Mouse (Mus musculus) urinary bladder, adult 18-20 months (tissue): ENCODE data around the gene Rcn3.
"Not testable (repeated sequence)": the region's sequence is repeated elsewhere in the genome, so short reads cannot be mapped to it uniquely, and the experiment has no call there.

Experiments
- DNase-seq, 2 experiments: peaks; one replicate each; pipeline ENCODE4 v3.0.0; 2022; ENCODE audit warnings: low spot score in 2 of 2, mixed read lengths in 2 of 2

Rcn3 gene

DNA sequence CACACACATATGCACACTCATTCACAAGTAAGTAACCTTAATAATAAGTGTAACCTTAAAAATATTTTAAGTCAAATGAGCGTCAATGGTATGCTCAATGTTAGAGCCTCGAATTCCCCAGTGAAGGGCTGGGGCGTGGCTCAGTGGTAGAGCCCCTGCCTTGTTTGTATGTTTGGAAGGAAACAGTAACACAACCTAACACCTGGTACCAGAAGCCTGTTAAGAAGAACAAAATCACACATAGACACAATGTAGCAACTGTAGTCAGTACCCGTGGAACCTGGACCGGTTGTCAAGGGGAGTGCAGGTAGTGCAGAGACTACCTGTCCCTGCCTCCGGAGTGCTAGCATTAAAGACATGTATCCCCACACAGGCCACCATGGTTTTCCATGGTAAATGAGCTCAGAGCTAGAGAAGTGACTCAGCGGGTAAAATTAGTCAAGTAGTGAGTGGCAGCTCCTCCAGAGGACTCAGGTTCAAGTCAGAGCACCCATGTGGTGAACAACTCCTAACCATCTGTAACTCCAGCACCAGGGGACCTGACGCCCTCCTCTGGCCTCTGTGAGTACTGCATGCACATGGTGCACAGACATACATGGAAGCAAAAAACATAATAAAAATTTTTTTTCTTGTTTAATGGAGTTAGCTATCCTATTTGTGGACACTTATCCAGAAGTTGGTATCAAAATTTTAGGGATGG is 6.7 kb upstream of the Rcn3 start:
- DNase-seq = no peak

DNA sequence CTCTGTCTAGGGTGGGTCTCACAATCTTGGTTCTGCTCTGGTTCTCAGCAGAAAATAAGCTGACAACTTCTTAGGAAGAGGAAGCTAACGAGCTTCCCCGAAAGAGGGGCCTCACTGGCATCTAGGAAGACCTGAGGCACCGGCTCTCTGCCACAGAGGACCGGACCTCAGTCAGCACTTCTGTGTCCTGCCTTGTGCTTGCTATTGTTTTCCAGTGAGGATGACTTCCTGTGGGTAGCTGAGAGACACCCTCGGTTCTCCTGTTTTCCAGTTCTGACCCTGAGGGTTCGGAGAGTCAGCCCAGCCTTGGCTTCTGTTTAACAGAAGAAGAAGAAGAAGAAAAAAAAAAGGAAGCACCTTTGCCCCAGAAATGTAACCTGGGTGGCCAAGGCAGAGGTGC is 5.5 kb upstream of the Rcn3 start:
- DNase-seq = no peak

DNA sequence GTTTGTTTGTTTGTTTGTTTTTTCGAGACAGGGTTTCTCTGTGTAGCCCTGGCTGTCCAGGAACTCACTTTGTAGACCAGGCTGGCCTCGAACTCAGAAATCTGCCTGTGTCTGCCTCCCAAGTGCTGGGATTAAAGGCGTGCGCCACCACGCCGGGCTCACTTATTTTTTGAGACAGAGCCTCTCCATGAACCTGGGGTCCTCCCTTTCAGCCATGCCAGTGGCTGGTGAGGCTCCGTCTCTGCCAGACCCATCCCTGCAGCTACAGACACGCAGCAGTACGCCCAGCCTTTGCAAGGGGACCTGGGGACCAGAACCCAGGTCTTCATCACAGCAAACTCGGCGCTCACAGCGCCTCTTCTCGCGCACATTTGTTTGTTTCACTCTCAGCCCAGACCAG is 3.9 kb upstream of the Rcn3 start:
- not testable (repeated sequence) for DNase-seq

DNA sequence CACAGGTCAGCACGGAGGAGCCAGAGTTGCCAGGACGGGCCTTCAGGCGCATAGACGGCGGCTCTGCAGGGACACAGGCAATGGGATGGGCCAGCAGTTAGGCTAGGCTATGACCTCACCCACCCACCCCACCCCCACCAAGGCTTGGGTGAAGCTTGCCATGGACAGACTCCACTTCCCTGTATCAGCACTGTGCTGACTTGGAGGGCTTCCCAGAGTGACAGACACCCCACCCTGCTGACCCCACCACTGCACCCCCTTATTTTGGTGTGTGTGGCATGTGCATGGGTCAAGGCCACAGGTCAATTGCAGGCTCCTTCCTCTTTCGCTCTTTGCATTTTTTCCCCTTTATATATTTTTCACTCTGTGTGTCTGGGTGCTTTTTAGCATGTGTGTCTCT is 3.3 kb upstream of the Rcn3 start:
- DNase-seq = no peak

DNA sequence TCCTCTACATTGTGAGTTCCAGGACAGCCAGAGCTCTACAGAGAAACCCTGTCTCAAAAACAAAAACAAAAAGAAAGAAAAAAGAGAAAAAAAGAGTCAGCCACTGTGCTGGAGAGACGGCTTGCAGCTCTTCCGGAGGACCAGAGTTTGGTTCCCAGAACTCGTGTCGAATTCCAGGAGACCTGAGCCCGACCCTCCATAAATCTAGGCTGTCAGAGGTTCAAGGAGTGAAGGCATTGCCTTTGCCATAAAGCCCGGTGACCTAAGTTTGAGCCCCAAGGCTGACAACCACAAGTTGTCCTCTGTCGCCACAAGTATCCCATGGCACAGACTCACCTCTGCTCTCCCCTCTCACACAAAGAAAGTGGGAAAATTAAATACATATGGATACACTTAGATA is 2.1 kb upstream of the Rcn3 start:
- DNase-seq = no peak

DNA sequence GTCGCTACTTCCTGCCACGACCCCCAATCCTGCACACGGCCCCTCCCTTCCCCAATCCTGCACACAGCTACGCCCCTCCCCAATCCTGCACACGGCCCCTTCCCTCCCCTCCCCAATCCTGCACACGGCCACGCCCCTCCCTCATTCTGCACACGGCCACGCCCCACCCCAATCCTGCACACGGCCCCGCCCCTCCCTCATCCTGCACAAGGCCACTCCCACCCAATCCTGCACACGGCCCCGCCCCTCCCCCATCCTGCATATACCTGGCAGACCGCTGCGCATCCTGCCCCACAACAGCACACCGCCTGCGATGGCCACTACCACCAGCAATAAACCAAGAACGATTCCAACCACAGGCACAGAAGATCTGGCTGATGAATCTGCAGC is 1.5 kb upstream of the Rcn3 start:
- DNase-seq = no peak

DNA sequence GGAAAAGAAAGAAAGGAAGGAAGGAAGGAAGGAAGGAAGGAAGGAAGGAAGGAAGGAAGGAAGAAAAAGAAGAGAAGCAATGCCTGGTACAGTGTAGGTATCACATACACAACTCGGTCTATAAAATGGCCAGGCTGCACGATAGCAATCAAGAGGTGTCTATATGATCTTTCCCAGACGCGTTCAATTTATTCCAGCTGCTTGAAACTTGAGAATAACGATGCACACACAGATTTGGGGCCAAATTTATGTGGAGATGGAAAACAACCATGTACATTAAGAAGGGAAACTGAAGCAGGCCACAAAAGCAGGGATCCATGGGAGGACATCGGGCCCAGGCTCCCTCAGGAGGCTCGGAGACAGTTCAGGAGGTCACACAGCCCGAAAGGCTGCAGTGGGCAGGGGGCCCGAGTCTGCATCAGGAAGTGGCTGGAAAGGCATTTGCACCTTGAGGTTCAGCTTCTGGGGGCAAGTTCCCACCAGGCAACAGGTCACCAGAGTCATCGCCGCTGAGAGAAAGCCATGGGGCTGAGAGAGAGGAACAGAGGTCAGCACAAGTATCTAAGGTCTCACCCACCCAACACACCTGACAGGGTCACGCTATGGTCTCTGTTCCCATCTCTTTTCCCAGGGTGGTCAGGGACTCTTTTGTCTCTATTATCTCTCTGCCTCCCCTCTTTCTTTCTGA is 951 bp upstream of the Rcn3 start:
- DNase-seq = no peak

DNA sequence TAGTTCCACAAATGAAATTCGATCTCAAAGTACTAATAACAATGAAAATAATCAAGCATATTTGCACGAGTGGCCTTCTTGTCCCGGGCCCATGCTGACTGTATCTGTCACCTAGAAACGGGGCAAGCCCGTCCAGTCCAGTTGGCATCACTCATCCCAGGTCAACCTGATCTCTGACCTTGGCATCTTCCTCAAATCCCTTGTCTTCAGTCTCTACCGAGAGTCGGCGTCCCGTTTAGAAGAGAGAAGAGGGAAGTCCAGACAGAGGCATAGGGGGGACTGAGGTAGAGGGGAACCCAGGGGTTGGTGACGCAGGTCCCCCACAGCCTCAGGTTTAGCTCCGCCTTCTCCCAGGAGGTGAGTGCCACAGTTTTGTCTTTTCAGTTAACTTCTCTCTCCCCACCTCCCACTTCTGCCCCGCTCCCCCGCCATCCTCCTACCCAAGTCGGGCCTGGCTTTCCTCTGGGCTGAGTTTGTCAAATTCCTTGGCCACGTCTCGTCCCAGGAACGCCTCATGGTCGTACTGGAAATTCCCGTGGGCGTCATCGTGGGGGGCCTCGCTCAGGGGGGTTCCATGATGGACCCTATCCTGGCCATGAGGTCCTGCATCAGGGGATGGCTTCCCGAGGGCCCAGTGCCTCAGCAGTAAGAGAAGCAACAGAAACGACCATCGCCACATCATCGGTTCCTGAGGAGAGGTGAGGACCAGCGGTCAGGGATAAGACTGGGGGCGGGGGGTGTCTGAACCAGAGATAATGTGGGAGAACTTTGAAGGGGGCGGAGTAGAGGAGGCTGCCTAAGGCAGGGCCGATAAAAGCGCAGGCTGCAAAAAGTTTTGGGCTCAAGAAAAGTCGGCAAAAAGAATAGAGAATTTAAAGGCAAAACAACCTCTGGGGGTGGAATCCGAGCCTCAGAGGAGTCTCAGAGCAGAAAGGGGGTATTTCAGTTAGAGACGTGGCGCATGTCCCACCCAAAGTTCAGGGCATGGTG is 725 bp downstream of the Rcn3 start:
- no peak for DNase-seq

DNA sequence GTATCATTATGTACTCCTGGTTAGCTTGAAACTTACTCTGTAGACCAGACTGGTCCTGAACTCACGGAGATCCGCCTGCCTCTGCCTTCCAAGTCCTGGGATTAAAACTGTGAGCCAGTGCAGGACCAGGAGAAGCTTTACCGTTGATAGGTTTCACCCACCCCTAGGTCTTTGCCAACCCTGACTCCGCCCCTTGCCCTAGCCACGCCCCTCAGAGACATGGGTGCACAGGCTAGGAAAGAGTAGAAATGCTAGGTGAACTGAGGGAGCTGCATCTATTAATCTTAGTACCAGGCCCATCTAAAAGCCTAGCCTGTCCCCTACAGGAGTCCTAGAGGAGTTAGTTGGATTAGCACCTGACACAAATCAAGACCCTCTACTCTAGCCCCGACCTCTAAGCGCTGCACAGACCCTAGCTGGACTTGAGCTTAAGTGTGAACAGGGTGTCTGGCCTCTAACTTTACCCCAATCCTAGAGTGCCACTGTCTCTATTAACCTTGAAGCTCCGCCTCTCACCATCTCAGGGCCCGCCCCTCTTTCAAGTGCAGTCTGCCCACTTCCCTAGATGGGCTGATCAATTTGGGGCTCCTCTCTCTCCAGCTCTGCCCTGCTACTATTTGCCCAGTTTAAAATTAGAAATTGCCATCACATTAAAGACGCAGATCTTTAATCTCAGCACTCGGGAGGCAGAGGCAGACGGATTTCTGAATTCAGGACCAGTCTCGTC is 1.6 kb downstream of the Rcn3 start:
- no peak for DNase-seq

DNA sequence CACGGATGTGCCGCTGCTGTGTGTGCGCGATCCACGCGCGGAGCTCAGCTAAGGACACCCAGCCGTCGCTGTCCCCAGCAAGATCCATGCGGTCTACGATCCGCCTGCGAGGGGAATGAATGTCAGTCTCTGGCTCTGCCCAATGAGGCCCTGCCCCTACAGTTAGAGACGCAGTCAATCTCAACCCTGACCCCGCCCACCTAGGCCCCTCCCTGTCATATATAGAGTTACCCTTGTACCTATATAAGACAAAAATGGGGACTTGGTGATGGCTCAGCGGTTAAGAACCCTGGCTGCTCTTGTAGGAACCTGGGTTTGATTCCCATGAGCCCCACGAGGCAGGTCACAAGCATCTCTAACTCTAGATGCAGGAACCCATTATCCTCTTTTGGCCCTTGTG is 3.4 kb downstream of the Rcn3 start:
- DNase-seq = no peak

DNA sequence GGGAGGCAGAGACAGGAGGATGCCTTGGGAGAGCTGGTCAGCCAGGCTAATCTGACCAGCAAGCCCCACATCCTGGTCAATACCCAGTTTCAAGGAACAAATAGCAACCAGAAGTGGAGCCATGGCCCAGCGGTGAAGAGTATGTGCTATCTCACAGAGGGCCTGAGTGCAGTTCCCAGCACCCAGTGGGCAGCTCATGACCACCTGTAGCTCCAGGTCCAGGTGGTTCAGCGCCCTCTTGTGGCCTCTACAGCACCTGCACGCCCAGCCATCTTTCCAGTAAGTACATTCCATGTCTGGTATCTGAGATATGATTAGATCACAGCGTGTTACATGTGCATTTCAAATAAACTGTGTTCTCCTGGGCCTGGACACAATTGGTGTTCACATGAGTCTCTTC is 5.9 kb downstream of the Rcn3 start:
- DNase-seq = no peak

DNA sequence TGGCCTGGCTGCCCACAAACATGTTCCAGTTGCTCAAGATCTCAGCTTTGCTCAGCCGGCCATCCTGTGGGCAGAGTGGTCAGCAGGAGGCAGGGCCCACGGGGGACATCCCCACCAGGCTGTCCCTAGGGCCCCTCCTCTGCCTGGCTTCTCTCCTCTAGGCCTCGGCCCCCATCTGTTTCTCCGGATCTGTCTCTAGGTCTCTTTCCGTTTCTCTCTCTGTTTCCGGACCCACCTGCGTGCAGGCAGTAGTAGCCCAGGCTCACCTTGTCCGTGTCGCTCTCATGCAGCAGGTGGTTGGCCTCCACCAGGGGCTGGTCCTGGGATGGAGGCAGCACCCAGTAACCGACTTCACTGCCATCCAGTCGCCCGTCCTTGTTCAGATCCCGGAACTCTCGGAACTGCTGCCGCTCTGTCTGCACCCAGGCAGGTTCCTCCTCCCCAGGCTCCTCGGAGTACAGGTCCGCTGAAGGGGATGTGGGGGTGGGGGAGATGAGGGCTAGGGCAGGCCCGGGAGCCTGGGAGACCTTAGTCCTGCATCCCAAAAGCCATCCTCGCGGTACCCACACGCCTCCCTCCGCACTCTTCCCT is 8.6 kb downstream of the Rcn3 start:
- DNase-seq = no peak

DNA sequence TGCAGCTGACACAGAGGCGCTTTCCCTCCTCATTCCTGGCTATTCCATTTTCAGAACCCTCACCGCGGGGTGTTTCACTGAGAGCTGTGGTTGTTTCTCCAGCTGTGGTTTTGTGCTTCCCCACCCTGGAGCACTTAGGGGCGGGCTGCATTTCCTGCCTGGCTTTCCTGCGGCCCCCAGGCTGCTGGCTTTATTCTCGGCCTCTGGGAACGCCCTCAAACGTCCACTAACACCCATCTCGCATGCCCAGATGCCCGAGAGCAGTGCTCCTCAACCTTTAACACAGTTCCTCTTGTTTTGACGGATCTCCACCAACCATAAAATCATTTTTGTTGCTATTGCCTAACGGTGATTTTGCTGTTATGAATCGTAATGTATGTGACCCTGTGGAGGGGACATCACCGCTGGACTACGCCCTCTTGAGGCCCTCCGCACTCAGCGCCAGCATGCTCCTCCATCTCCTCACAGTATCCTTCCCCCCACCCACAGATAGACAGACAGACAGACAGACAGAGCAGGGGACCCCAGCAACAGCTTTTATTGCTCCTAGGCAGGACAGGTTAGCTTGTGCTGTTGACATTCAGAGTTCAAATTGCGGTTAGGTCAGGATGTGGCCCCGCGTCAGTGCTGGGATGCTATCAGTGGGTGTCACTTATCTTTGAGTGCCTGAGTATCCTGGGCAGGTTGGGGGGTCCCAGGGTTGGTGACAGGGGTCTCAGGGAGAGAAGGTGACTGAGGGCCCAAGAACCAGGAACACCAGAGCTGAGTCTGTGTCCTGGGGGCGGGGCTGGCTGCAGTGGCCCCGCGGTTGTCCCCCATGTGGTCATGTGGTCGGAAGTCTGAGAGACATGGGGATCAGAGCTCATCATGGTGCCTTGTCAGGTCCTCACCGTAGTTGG is 9.4 kb downstream of the Rcn3 start:
- no peak for DNase-seq

DNA sequence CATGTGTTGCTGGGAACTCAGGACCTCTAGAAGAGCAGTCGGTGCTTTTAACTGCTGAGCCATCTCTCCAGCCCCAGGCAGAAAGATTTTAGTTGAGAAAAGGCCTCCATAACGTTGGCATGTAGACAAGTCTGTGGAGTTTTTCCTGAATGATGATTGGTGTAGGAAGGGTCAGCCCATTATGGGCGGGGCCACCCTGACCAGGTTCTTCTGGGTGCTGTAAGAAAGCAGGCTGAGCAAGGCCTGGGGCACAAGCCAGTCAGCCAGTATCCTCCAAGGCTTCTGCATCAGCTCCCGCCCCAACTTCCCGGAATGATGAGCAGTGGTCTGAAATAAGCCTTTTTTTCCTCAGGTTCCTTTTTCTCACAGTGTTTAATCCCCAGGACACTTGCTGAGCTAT is 11.0 kb downstream of the Rcn3 start:
- no peak for DNase-seq

DNA sequence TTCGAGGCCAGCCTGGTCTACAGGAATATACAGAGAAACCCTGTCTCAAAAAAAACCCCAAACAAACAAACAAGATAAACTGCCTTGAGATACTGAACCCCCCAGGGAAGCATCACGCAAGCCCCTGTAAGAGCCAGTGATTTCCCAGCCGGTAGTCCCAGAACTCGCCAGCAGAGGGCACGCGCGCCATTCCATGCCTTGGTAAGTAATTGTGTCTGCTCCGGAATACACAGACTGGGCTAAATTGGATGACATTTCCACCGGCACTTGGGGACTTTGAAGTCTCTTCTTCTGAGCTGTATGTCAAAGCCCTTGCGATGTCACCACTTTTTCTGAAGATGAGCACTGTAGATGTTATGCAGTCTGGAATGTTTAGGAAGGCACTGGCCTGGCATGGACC is 12.2 kb downstream of the Rcn3 start:
- DNase-seq = peak; percentile 79 to 89

DNA sequence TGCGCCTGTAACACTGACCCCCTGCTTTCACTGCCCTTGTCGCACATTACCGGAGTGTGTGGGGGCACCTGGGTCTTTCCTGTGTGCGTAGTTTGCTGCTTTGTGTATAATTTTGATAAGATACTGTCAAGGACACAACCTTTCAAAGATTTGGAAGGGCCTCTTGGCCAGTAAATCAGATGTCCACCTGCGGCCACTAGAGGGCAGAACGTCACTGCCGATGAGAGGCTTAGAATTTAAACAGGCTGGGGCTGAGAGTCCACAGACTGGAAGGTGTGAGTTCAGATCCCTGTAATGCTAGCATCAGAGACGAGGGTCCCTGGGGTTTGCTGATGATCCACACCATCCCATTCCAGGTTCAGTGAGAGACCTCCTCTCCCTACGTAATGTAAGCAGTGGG is 13.5 kb downstream of the Rcn3 start:
- DNase-seq = peak; percentile 55 to 62

DNA sequence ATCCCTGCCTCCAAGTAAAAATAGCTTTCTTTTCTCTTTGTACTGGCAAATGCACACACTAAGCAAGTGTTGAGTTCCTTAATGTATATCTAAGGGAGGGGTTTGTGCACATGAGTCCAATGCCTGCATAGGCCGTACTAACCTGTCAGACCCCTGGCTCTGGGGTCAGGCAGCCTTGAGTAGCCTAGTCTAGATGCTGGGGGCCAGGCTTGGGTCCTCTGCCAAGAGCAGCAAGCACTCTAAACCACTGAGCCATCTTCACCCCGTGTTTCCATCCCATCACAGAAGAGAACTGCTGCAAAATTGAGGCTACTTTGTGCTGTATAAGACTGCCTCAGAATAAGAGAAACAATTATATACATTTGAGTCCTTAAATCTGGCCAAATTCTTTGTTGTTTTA is 14.2 kb downstream of the Rcn3 start:
- no peak for DNase-seq

DNA sequence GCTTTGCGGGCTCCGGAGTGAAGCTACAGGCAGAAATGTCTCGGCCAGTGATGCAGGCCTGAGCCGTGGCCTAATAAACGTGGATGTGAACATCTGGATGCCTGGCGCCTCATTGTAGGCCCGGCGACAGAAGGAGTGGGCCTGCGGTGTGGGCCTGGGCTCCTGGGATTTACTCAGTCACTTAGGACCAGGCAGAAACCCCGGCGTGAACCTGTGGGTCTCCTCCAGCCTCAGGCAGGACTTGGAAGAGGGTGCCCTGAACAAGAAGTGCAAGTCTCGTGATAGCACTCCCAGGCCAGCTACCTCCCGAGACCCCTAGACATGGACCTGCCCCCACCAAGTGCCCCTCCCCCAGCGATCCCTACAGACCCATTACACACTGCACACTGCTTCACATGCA is 14.7 kb downstream of the Rcn3 start:
- no peak for DNase-seq

DNA sequence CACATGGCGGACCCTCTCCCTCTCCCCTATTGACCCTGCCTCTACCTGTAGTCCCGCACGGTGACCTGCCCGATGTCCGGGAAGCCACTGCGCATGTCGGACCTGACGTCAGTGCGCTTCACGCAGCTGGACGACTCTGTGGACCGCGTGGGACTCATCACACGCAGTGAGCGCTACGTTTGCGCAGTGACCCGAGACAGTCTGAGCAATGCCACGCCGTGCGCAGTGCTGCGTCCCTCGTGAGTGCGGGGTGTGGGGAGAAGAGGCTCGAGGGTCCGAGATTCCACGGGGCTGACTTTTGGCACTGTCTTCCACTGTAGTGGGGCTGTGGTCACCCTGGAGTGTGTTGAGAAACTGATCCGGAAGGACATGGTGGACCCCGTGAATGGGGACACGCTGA is 15.5 kb downstream of the Rcn3 start:
- DNase-seq = no peak

DNA sequence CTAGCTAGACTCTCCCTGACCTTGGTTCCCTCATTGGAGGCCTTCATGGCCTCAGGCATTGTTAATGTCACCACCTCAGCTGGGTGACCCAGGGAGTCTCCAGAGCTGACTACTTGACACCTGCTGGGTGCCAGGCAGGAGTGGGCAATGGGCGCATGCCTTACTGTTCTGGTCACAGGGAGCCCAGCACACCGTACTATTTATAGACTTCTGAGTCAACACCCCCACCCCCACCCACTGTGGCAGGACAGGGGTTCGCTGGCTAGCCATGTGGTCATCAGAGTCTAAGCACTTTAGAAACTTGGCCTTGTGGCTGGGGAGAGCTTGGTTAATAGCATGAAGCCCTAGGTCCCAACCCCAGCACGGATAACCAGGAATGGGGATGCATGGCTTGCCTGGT is 16.6 kb downstream of the Rcn3 start:
- no peak for DNase-seq

DNA sequence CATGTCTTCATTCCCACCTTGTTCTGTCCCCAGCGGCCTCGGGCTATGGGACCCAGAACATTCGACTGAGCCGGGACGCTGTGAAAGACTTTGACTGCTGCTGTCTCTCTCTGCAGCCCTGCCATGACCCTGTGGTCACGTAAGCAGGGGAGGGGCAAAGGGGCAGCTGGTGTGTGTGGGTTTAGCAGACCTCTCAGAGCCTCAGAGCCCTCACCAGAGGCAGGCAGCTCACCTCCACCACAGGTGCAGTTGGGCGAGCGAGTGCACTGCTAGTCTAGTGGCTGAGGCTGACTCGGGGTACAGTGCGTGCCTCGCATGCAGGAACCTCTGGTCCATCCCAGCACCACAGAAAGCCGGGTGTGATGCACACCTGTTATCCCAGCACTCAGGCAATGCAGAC is 18.1 kb downstream of the Rcn3 start:
- no peak for DNase-seq
